Mouse (Mus musculus): ENCODE measurements around the gene Exoc6. TPM values are rescaled to one million over a fixed set of nuclear protein-coding genes. Genes with fewer than 3 reads are reported as not detected.

Gene Exoc6
- polyA plus RNA-seq, 1 experiment from 2014 or later: 12.6 TPM

DNA sequence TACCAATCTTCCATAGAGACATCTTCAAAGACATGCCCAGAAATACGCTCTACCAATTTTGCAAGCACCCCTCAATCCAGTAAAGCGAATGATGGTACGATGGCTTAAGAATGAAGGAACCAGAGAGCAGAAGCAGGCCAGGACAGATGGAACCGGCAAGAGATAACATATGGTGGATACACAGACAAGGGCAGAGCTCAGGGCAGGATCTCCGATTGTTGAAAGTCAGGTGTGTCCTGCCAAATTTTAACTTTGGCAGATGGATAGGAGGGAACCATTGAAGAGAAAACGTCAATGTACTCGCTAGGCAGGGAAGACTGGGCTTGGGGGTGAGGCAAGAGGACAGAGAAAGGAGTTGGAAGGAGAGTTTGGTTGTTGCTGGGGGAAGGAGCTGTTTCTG, 176.4 kb downstream of the Exoc6 start:
- Histone ChIP-seq H3K4me3 (replicated peaks) (no peak overlapping the region), H3K27me3 (no peaks in the 10 kb centered on the region), H3K4me1 (replicated peaks) (no peaks in the 10 kb centered on the region), H3K36me3 (no peaks in the 10 kb centered on the region), H3K4me2 (replicated peaks) (no peak overlapping the region), H3K9ac (replicated peaks) (no peak overlapping the region), H3K27ac (no peak overlapping the region), H3K9me3 (no peaks in the 10 kb centered on the region)
- ATAC-seq: no peak
- 92% methylated on average over 7 of the region's 7 CpGs for WGBS

DNA sequence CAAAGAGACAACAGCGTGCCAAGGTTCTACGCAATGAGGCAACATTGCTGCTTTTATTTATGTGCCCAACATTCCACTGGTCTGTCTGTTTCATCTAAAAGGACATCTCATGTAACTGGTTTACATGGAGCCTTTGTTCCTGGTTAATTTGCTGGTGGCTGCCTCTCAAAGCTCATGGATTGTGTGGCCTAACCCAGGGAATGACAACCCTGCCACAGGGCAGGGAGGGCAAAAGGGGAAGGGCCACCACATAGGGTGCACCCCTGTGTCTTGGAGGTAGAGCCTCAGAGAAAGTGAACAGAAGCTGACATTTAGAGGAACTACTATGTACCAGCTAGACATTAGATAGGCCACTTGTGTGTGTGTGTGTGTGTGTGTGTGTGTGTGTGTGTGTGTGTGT, 177.1 kb downstream of the Exoc6 start:
- no peaks in the 10 kb centered on the region for H3K36me3 ChIP-seq
- H3K9ac ChIP-seq (replicated peaks): no peak overlapping the region
- ATAC-seq: no peak
- WGBS: 92% methylated on average over 2 of the region's 2 CpGs
- H3K4me1 ChIP-seq (replicated peaks): no peaks in the 10 kb centered on the region
- no peaks in the 10 kb centered on the region for H3K9me3 ChIP-seq
- H3K4me3 ChIP-seq (replicated peaks): no peak overlapping the region
- H3K4me2 ChIP-seq (replicated peaks): no peak overlapping the region
- H3K27ac ChIP-seq: no peak overlapping the region
- H3K27me3 ChIP-seq: no peaks in the 10 kb centered on the region

Other genes with a start within 250 kb of the Exoc6 start
- gene Ide, start 212.6 kb upstream of the Exoc6 start, polyA plus RNA-seq (2015; fragmentation: Nextera tagmentation; extraction: Ambion mirVana): 34.2 and 34.4 TPM in 2 replicates
- 27.1 and 29.0 TPM in 2 replicates for gene Kif11, start 174.0 kb upstream of the Exoc6 start, polyA plus RNA-seq (2015; fragmentation: Nextera tagmentation; extraction: Ambion mirVana)
- 4.9 and 5.1 TPM in 2 replicates for gene Hhex, start 115.6 kb upstream of the Exoc6 start, polyA plus RNA-seq (2015; fragmentation: Nextera tagmentation; extraction: Ambion mirVana)
- gene Cyp26c1, start 135.2 kb downstream of the Exoc6 start, polyA plus RNA-seq (2015; fragmentation: Nextera tagmentation; extraction: Ambion mirVana): not detected in 2 replicates
- gene Cyp26a1, start 147.4 kb downstream of the Exoc6 start, polyA plus RNA-seq (2015; fragmentation: Nextera tagmentation; extraction: Ambion mirVana): not detected in 2 replicates